Mouse (Mus musculus) left cerebral cortex, adult 6 months (tissue): Measurements from ENCODE around the gene H2-M10.1. TPM values are rescaled to one million over a fixed set of nuclear protein-coding genes. Genes with fewer than 3 reads are reported as not detected.

Source experiments
- long read RNA-seq, 2 experiments: library from polyadenylated mRNA; unstranded; transcript quantifications; one replicate each; pipeline ENCODE4 v2.0.0; 2019 to 2020
- polyA plus RNA-seq: library from polyadenylated mRNA; unstranded; fragments of <200 nt; fragmentation: Nextera tagmentation; gene quantifications from 2 replicates; pipeline ENCODE4 v1.2.3, GENCODE M21; 2021

H2-M10.1 gene
- polyA plus RNA-seq: not detected in 2 replicates
- long read RNA-seq, experiment 1: 0 reads
- long read RNA-seq, experiment 2: 0 reads

DNA sequence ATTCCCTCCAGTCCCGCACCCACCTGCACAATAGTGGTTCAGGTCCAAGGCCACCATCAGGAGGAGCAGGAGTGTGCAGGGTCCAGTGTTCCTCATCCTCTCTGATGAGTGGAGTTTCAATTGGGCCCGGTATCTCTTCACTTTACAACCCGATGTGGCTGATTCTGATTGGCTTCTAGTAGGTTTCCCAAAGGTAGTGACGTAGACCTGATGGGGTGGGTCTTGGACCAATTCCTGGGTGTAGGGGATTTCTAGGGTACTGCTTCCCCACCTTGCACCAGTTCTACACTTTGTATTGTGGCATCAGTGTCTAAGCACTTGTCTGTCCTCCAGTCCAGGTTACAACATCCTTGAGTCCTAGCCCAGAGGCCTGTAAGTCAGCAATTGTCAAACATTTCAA lies at the start of gene H2-M10.1:
Gene H2-M10.1 (minus strand): TSS at position 101 of the 400 bp plus-strand sequence.

DNA sequence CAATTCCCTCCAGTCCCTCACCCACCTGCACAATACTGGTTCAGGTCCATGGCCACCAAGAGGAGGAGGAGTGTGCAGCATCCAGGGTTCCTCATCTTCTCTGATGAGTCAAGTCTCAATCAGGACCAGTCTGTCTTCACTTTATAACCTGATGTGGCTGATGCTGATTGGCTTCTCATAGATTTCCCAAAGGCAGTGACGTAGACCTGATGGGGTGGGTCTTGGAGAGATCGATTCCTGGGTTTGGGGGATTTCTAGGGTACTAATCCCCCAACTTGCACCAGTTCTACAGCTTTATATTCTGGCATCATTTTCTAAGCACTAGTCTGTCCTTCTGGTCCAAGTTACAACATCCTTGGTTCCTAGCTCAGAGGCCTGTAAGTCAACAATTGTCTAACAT lies 42.4 kb upstream of the H2-M10.1 start, which contains the start of gene H2-M10.3:
Gene H2-M10.3 (minus strand): TSS at position 101 of the 400 bp plus-strand sequence.

DNA sequence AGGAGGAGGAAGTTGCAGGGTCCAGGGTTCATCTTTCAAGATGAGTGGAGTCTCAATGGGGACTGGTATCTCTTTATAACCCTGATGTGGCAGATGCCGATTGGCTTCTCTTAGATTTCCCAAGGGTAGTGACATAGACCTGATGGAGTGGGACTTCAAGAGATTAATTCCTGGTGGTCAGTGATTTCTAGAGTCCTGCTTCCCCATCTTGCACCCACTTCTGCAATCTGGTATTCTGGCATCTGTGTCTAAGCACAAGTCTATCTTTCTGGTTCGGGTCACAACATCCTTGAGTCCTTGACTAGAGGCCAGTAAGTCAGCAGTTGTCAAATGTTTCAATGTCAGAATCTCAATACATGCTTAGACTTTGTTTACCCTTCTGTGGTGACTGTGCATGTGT lies 39.6 kb downstream of the H2-M10.1 start, which contains the start of gene H2-M10.2:
Gene H2-M10.2 (minus strand): TSS at position 101 of the 400 bp plus-strand sequence.

Other genes starting within 250 kb of the H2-M10.1 start
- gene Gm19684, start 204.5 kb downstream of the H2-M10.1 start, polyA plus RNA-seq: 0.06 TPM in 1 of 2 replicates, not detected in the other
- not detected in 2 replicates for gene Gm7030, start 196.7 kb downstream of the H2-M10.1 start, polyA plus RNA-seq
- gene Gm8909, start 157.6 kb downstream of the H2-M10.1 start, polyA plus RNA-seq: 0.39 TPM in 1 of 2 replicates, not detected in the other
- not detected in 2 replicates for gene H2-T3, start 135.9 kb downstream of the H2-M10.1 start, polyA plus RNA-seq
- gene Rpp21, start 68.1 kb downstream of the H2-M10.1 start, polyA plus RNA-seq: 107 and 115 TPM in 2 replicates
- 3.7 and 4.7 TPM in 2 replicates for gene Trim39, start 53.9 kb downstream of the H2-M10.1 start, polyA plus RNA-seq
- not detected in 2 replicates for gene H2-M10.2, start 39.7 kb downstream of the H2-M10.1 start, polyA plus RNA-seq
- gene H2-M10.3, start 42.3 kb upstream of the H2-M10.1 start, polyA plus RNA-seq: not detected in 2 replicates
- not detected in 2 replicates for gene H2-M10.4, start 136.2 kb upstream of the H2-M10.1 start, polyA plus RNA-seq
- not detected in 2 replicates for gene H2-M11, start 220.9 kb upstream of the H2-M10.1 start, polyA plus RNA-seq